Mouse (Mus musculus): ENCODE results near the gene Ahsa1.

DNA sequence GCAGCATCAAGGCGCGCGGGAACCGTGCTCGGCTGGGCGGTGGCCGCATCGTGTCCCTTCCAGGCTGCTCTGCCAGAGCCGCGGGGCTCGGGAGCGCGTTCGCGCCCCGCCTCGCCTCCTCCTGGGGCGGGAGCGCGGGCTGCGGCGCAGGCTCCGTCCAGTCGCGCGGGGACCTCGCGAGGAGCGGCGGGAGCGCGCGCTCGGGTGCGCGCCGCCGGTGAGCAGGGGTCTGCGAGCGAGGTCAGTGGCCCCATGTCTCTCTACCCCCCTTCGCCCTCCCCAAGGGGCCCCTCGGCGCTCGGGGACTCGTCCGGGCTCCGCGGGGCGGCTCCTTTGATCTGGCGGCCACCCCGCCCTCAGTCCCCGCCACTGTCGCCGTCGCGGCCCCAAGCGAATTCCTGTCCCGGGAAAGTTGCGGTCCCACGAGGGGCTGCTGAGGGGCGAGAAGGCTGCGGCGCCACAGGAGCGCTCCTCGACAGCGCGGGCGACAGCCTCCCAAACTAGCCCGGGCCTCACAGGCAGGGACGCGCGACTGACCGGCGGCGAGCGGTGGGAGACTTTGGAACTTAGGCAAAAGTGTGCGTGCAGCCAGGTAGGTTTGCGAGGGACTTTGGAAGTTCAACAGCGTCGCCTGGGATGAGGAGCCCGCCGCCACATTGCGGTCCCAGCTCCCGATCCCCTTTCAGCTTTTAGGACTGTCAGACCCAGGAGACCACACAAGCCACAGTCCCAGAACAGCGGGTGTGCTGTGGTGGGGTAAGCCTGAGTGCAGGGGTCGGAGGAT, 33.6 kb downstream of the Ahsa1 start, which contains the start of gene Ism2:
- no peak for TF ChIP-seq POLR2A (IDR thresholded peaks at IDR 0.05; ENCODE audit: borderline replicate concordance, extremely low read depth, low read depth, low read length)
- no peak for TF ChIP-seq CTCF (IDR thresholded peaks at IDR 0.05; ENCODE audit: insufficient read depth, low read length)
